Mouse (Mus musculus) hindbrain, embryonic 16.5 days (tissue): ENCODE results near the gene Uhrf1bp1. TPM values are rescaled to one million over a fixed set of nuclear protein-coding genes. Genes with fewer than 3 reads are reported as not detected.
"Not testable (repeated sequence)": the region's sequence is repeated elsewhere in the genome, so short reads cannot be mapped to it uniquely, and the experiment has no call there.

ENCODE experiments used
- ATAC-seq: fragments of 200-750 bp; cut with Nextera tagmentation; 2 replicates; pipeline ENCODE4 v1.8.0; 2017; ENCODE audit warnings: moderate TSS enrichment, moderate library complexity
- H3K27ac ChIP-seq: fragments of 300-500 bp; sonication (generic); 2 replicates; pipeline ENCODE4 v1.5.1; 2014; ENCODE audit warnings: low read depth, mild to moderate bottlenecking, control low read depth, low read length, moderate library complexity
- H3K27me3 ChIP-seq: fragments of 300-500 bp; sonication (generic); replicated peaks from 2 replicates; pipeline ENCODE4 v1.6.1; 2014; ENCODE audit warnings: low read length; ENCODE audit not compliant: control insufficient read depth, insufficient read depth
- H3K36me3 ChIP-seq: fragments of 300-500 bp; sonication (generic); 2 replicates; pipeline ENCODE4 v1.6.1; 2014; ENCODE audit warnings: mild to moderate bottlenecking, low read length, moderate library complexity, mixed read lengths; ENCODE audit not compliant: control insufficient read depth, insufficient read depth
- H3K4me1 ChIP-seq: fragments of 300-500 bp; sonication (generic); 2 replicates; pipeline ENCODE4 v1.6.1; 2014; ENCODE audit warnings: low read depth, low read length; ENCODE audit not compliant: control insufficient read depth, insufficient read depth
- H3K4me2 ChIP-seq: fragments of 300-500 bp; sonication (generic); 2 replicates; pipeline ENCODE4 v1.6.1; 2014; ENCODE audit warnings: mild to moderate bottlenecking, low read length, control low read depth, moderate library complexity
- H3K4me3 ChIP-seq: fragments of 300-500 bp; sonication (generic); 2 replicates; pipeline ENCODE4 v1.5.1; 2014; ENCODE audit warnings: mild to moderate bottlenecking, low read length, control low read depth, moderate library complexity
- H3K9ac ChIP-seq: fragments of 300-500 bp; sonication (generic); 2 replicates; pipeline ENCODE4 v1.6.1; 2014; ENCODE audit warnings: low read depth, mild to moderate bottlenecking, control low read depth, low read length, moderate library complexity
- H3K9me3 ChIP-seq: fragments of 300-500 bp; sonication (generic); 2 replicates; pipeline ENCODE4 v1.6.1; 2014; ENCODE audit warnings: mild to moderate bottlenecking, low read length, moderate library complexity; ENCODE audit not compliant: control insufficient read depth
- WGBS: fragments of 180-500 bp; shearing (Covaris S2); extraction: QIAGEN DNeasy Blood & Tissue Kit; methylation state at CpG from one replicate; pipeline ENCODE4 v1.1.7; 2014; 5-methylcytosine and 5-hydroxymethylcytosine counted together
- polyA plus RNA-seq: library from polyadenylated mRNA; unstranded; fragments of >200 nt; fragmentation: Nextera tagmentation; extraction: Ambion mirVana; gene quantifications from 2 replicates; pipeline ENCODE4 v1.2.1, GENCODE M21; 2015

Gene Uhrf1bp1
- polyA plus RNA-seq, 1 experiment from 2014 or later = 5.3 TPM

GRCm38 (mm10) chr17:27830411-27830810 is 25.8 kb upstream of the Uhrf1bp1 start:
- H3K27me3 ChIP-seq = 0 out of 2 replicates have a peak, but pooled peaks cover 4% of the 10 kb centered on the region
- H3K9ac ChIP-seq = no peak overlapping the region
- H3K4me2 ChIP-seq = no peak overlapping the region
- H3K4me1 ChIP-seq = peaks cover 5% of the 10 kb centered on the region
- H3K4me3 ChIP-seq = no peak overlapping the region
- H3K9me3 ChIP-seq = no peaks in the 10 kb centered on the region
- no peak for ATAC-seq
- no peaks in the 10 kb centered on the region for H3K36me3 ChIP-seq
- H3K27ac ChIP-seq = no peak overlapping the region
- WGBS = 54% methylated on average over 7 of the region's 7 CpGs

GRCm38 (mm10) chr17:27837850-27838249 is 18.4 kb upstream of the Uhrf1bp1 start, which contains the start of gene Snrpc:
Gene Snrpc (plus strand): TSS chr17:27838150.
- H3K27ac ChIP-seq, H3K36me3 ChIP-seq, ATAC-seq, H3K9me3 ChIP-seq, H3K4me3 ChIP-seq, H3K4me1 ChIP-seq, H3K9ac ChIP-seq, H3K27me3 ChIP-seq, H3K4me2 ChIP-seq: not testable (repeated sequence)
- 78% methylated on average over 2 of the region's 4 CpGs for WGBS

- peaks cover 10% of the 10 kb centered on the region for H3K4me1 ChIP-seq
- H3K27ac ChIP-seq = peak overlapping the region; percentile 72
- WGBS = 2% methylated on average over 35 of the region's 35 CpGs
- peak overlapping the region; percentile 84 for H3K9ac ChIP-seq
- no peaks in the 10 kb centered on the region for H3K27me3 ChIP-seq
- H3K36me3 ChIP-seq = peaks cover 14% of the 10 kb centered on the region
- peak overlapping the region; percentile 87 for H3K4me2 ChIP-seq
- H3K9me3 ChIP-seq = no peaks in the 10 kb centered on the region
- peak overlapping the region; percentile 83 for H3K4me3 ChIP-seq
- ATAC-seq = peak; percentile 98
These were observed 16.6 kb upstream of the Uhrf1bp1 start for GRCm38 (mm10) chr17:27839469-27840252.

GRCm38 (mm10) chr17:27848351-27848750 is 7.9 kb upstream of the Uhrf1bp1 start:
- 89% methylated on average over 1 of the region's 1 CpGs for WGBS
- Histone ChIP-seq H3K27me3 (no peaks in the 10 kb centered on the region), H3K4me1 (no peaks in the 10 kb centered on the region), H3K27ac (no peak overlapping the region), H3K4me3 (no peak overlapping the region), H3K36me3 (peaks cover 51% of the 10 kb centered on the region), H3K4me2 (no peak overlapping the region), H3K9ac (no peak overlapping the region), H3K9me3 (no peaks in the 10 kb centered on the region)
- no peak for ATAC-seq

- H3K4me3 ChIP-seq = no peak overlapping the region
- no peak overlapping the region for H3K9ac ChIP-seq
- H3K9me3 ChIP-seq = no peaks in the 10 kb centered on the region
- no peak overlapping the region for H3K4me2 ChIP-seq
- no peak overlapping the region for H3K27ac ChIP-seq
- peaks cover 31% of the 10 kb centered on the region for H3K36me3 ChIP-seq
- H3K27me3 ChIP-seq = no peaks in the 10 kb centered on the region
- WGBS = 95% methylated on average over 3 of the region's 3 CpGs
- no peaks in the 10 kb centered on the region for H3K4me1 ChIP-seq
- no peak for ATAC-seq
These were observed 5.2 kb upstream of the Uhrf1bp1 start for GRCm38 (mm10) chr17:27851076-27851475.

- Histone ChIP-seq H3K9me3 (no peaks in the 10 kb centered on the region), H3K9ac (peak overlapping the region; percentile 93), H3K27ac (peak overlapping the region; percentile 91), H3K4me3 (peak overlapping the region; percentile 95), H3K4me1 (peaks cover 23% of the 10 kb centered on the region), H3K36me3 (peaks cover 6% of the 10 kb centered on the region), H3K4me2 (peak overlapping the region; percentile 88), H3K27me3 (no peaks in the 10 kb centered on the region)
- WGBS = under 1% methylated on average over 52 of the region's 52 CpGs
- ATAC-seq = peak; percentile 71; the same call in 1 of the 2 replicates
These were observed 782 bp downstream of the Uhrf1bp1 start for GRCm38 (mm10) chr17:27856798-27857648.

GRCm38 (mm10) chr17:27857649-27858475 is 1.6 kb downstream of the Uhrf1bp1 start:
- H3K4me1 ChIP-seq = peaks cover 23% of the 10 kb centered on the region
- peak overlapping the region; percentile 88 for H3K4me2 ChIP-seq
- no peaks in the 10 kb centered on the region for H3K27me3 ChIP-seq
- H3K4me3 ChIP-seq = peak overlapping the region; percentile 95
- H3K36me3 ChIP-seq = no peaks in the 10 kb centered on the region
- no peak overlapping the region; the same call in 1 of the 2 replicates for H3K27ac ChIP-seq
- ATAC-seq = no peak
- H3K9me3 ChIP-seq = no peaks in the 10 kb centered on the region
- 40% methylated on average over 11 of the region's 11 CpGs for WGBS
- peak overlapping the region; percentile 93 for H3K9ac ChIP-seq

- Histone ChIP-seq H3K27me3 (no peaks in the 10 kb centered on the region), H3K27ac (no peak overlapping the region), H3K4me2 (no peak overlapping the region), H3K4me3 (no peak overlapping the region), H3K36me3 (no peaks in the 10 kb centered on the region), H3K9me3 (no peaks in the 10 kb centered on the region), H3K4me1 (peaks cover 23% of the 10 kb centered on the region), H3K9ac (no peak overlapping the region)
- no peak for ATAC-seq
- 35% methylated on average over 2 of the region's 2 CpGs for WGBS
These were observed 2.9 kb downstream of the Uhrf1bp1 start for GRCm38 (mm10) chr17:27859131-27859530.
